Mouse (Mus musculus) forebrain, embryonic 10.5 days (tissue): ENCODE data around the gene Hemgn. TPM values are rescaled to one million over a fixed set of nuclear protein-coding genes. Genes with fewer than 3 reads are reported as not detected.

Experiments
- DNase-seq: peaks from one replicate; pipeline ENCODE4 v3.0.0-alpha.2; 2017; ENCODE audit warnings: low spot score; ENCODE audit errors: extremely low spot score
- H3K27ac ChIP-seq: fragments of 300-500 bp; sonication (generic); 2 replicates; pipeline ENCODE4 v1.5.1; 2016; ENCODE audit warnings: mild to moderate bottlenecking
- H3K27me3 ChIP-seq: fragments of 300-500 bp; sonication (generic); 2 replicates; pipeline ENCODE4 v1.6.1; 2016; ENCODE audit warnings: mild to moderate bottlenecking; ENCODE audit not compliant: poor library complexity, severe bottlenecking
- H3K36me3 ChIP-seq: fragments of 300-500 bp; sonication (generic); replicated peaks from 2 replicates; pipeline ENCODE4 v1.6.1; 2016; ENCODE audit warnings: mild to moderate bottlenecking, moderate library complexity
- H3K4me1 ChIP-seq: fragments of 300-500 bp; sonication (generic); 2 replicates; pipeline ENCODE4 v1.6.1; 2016
- H3K4me3 ChIP-seq: fragments of 300-500 bp; sonication (generic); 2 replicates; pipeline ENCODE4 v1.5.1; 2016; ENCODE audit warnings: mild to moderate bottlenecking, moderate library complexity
- H3K9me3 ChIP-seq: fragments of 300-500 bp; sonication (generic); 2 replicates; pipeline ENCODE4 v1.6.1; 2016; ENCODE audit warnings: mild to moderate bottlenecking, moderate library complexity
- WGBS: fragments of 180-500 bp; shearing (Covaris S2); methylation state at CpG from one replicate; pipeline ENCODE4 v1.1.7; 2016; 5-methylcytosine and 5-hydroxymethylcytosine counted together
- polyA plus RNA-seq: library from polyadenylated mRNA; unstranded; fragments of >200 nt; fragmentation: Nextera tagmentation; extraction: Ambion mirVana; gene quantifications from 2 replicates; pipeline ENCODE4 v1.2.1, GENCODE M21; 2016

Gene Hemgn
- polyA plus RNA-seq, 1 experiment from 2014 or later: 19.7 TPM

- H3K27me3 ChIP-seq: peaks cover 100% of the 10 kb centered on the region
- no peak for DNase-seq
- no peak overlapping the region for H3K27ac ChIP-seq
- H3K4me3 ChIP-seq: no peak overlapping the region
- WGBS: 10% methylated on average over 3 of the region's 3 CpGs
- H3K9me3 ChIP-seq: no peaks in the 10 kb centered on the region
- H3K36me3 ChIP-seq: no peaks in the 10 kb centered on the region
- H3K4me1 ChIP-seq: peaks cover 38% of the 10 kb centered on the region
Observed at GRCm38 (mm10) chr4:46345773-46346100, 67.6 kb downstream of the Hemgn start.

GRCm38 (mm10) chr4:46345056-46345772 lies 68.1 kb downstream of the Hemgn start:
- H3K36me3 ChIP-seq: no peaks in the 10 kb centered on the region
- peaks cover 38% of the 10 kb centered on the region for H3K4me1 ChIP-seq
- DNase-seq: peak; percentile 39
- H3K4me3 ChIP-seq: peak overlapping the region; percentile 43
- H3K27ac ChIP-seq: no peak overlapping the region
- 2% methylated on average over 51 of the region's 67 CpGs for WGBS
- no peaks in the 10 kb centered on the region for H3K9me3 ChIP-seq
- peaks cover 100% of the 10 kb centered on the region for H3K27me3 ChIP-seq

- H3K27ac ChIP-seq: no peak overlapping the region
- under 1% methylated on average over 51 of the region's 51 CpGs for WGBS
Observed at GRCm38 (mm10) chr4:46344288-46344687, 69.0 kb downstream of the Hemgn start.

More at GRCm38 (mm10) chr4:46344288-46344687, 69.0 kb downstream of the Hemgn start:
- peaks cover 43% of the 10 kb centered on the region for H3K4me1 ChIP-seq
- peak overlapping the region; percentile 43 for H3K4me3 ChIP-seq
- peak; percentile 42 for DNase-seq
- H3K27me3 ChIP-seq: peaks cover 100% of the 10 kb centered on the region
- H3K36me3 ChIP-seq: no peaks in the 10 kb centered on the region
- H3K9me3 ChIP-seq: no peaks in the 10 kb centered on the region

Other genes starting within 250 kb of the Hemgn start
- gene Xpa, start 217.2 kb downstream of the Hemgn start, polyA plus RNA-seq: 19.8 and 21.1 TPM in 2 replicates
- gene Foxe1, start 69.9 kb downstream of the Hemgn start, polyA plus RNA-seq: 0.05 TPM in 1 of 2 replicates, not detected in the other
- 10.4 and 13.8 TPM in 2 replicates for gene Trmo, start 24.1 kb downstream of the Hemgn start, polyA plus RNA-seq
- gene Anp32b, start 37.4 kb upstream of the Hemgn start, polyA plus RNA-seq: 424 and 464 TPM in 2 replicates
- 75.7 and 77.5 TPM in 2 replicates for gene Nans, start 75.7 kb upstream of the Hemgn start, polyA plus RNA-seq
- gene Trim14, start 122.6 kb upstream of the Hemgn start, polyA plus RNA-seq: 0.43 and 0.84 TPM in 2 replicates
- gene Coro2a, start 188.7 kb upstream of the Hemgn start, polyA plus RNA-seq: 2.1 and 2.8 TPM in 2 replicates
- gene Tbc1d2, start 236.7 kb upstream of the Hemgn start, polyA plus RNA-seq: 0.73 and 0.94 TPM in 2 replicates